Mouse (Mus musculus) gastrocnemius, adult 8-10 months (tissue): ENCODE data around the gene Mthfs. TPM values are rescaled to one million over a fixed set of nuclear protein-coding genes. Genes with fewer than 3 reads are reported as not detected.

ENCODE experiments used
- total RNA-seq, 4 experiments: library from RNA; stranded (reverse); gene quantifications; 2 replicates each; pipeline ENCODE4 v1.2.4; 2022

The Mthfs gene
- total RNA-seq, 4 experiments from 2014 or later = 11.9 to 15.4 (median 14.4) TPM

Other genes with a start within 250 kb of the Mthfs start
- not detected for gene Trim43b, start 117.8 kb upstream of the Mthfs start, total RNA-seq
- not detected for gene Bcl2a1b, start 11.5 kb upstream of the Mthfs start, total RNA-seq
- not detected for gene Gm29094, start 11.3 kb upstream of the Mthfs start, total RNA-seq